Mouse (Mus musculus) neural tube, embryonic 10.5 days (tissue): ENCODE data around the gene Gm11444.

Experiments used
- DNase-seq: peaks from one replicate; pipeline ENCODE4 v3.0.0-alpha.2; 2017; ENCODE audit warnings: low spot score; ENCODE audit errors: extremely low spot score

The Gm11444 gene

GRCm38 (mm10) chr11:85818401-85818800, 31.7 kb downstream of the Gm11444 start:
- DNase-seq, result no peak

- no peak for DNase-seq
These were observed 33.7 kb downstream of the Gm11444 start for GRCm38 (mm10) chr11:85816471-85816870.

GRCm38 (mm10) chr11:85814678-85815077, 35.5 kb downstream of the Gm11444 start:
- DNase-seq, result no peak

- no peak for DNase-seq
These were observed 37.7 kb downstream of the Gm11444 start for GRCm38 (mm10) chr11:85812201-85812966.

- no peak for DNase-seq
These were observed 38.5 kb downstream of the Gm11444 start for GRCm38 (mm10) chr11:85811676-85812075.

DNA sequence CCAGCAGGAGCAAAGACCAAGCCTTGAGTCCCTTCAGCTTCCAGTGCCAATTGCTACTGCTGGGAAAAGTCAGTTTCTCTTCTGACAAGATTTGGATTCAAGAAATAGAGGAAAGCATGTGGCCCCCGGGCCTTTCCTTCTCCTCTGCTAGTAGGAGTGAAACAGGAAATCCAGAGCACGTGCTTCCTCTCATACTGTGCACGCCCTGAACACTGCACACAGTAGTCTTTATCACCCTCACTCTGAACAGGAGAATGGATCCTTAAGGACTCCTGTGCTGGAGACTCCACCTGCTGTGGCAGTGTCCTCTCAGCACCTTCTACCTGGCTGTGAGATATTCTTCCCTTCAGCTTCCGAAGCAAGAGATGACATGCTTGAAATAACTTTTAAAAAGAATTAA, 38.9 kb downstream of the Gm11444 start:
- DNase-seq, result no peak

DNA sequence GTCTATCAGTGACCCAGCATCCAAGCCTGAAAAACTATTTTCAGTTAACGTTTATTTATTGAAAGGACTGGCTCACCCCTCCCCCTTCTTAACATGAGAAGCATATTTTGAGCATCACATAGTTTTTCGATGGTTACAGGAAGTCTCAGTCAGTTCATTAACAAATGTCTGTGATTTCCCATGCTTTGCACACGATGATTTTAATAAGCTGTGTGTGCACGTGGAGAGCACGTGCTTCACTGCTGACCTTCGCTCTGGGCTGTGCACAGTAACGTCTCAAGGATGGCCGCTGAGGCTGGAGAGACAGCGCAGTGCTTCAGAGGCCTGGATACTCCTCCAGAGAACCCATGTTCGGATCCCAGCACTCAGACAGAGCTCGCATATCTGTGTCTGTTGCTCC, 42.8 kb downstream of the Gm11444 start:
- no peak for DNase-seq

DNA sequence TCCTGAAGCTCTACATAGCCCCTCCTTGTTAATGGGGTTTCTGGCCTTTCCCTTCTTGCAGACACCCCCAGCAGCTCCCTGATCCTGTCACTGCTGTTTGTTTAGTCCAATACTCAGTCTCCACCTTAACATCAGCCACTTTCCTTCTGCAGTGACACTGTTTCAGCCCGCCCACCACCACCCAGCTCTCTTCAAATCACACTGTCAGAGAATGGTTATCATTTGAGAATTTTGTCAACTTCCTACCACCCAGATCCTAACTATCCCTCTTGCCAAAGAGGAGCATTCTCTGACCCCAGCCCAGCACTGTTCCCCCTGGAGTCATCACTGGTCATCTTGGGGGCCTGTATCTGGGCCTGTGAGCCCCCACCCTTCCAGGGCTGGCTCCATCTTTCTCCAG, 44.4 kb downstream of the Gm11444 start:
- DNase-seq, result no peak

- no peak for DNase-seq
These were observed 46.1 kb downstream of the Gm11444 start for GRCm38 (mm10) chr11:85804048-85804447.

DNA sequence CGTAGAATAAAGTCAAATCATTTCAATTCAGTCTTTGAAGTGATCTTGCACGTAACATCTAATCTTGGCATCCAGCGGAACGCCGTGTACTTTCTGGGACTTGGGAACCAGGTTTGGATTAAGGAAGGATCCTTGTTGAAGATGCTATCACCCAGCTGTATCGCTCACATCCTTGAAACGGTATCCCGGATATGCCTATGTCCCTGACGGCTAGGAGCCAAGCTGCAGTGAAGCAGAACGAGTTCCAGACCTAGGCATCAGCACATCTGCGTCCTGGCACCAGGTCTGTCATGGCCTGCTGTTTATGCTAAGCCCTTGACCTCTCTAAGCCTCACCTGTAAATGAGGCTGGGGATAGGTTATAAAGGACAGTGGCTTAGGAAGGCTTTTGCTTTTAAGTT, 49.8 kb downstream of the Gm11444 start:
- no peak for DNase-seq

DNA sequence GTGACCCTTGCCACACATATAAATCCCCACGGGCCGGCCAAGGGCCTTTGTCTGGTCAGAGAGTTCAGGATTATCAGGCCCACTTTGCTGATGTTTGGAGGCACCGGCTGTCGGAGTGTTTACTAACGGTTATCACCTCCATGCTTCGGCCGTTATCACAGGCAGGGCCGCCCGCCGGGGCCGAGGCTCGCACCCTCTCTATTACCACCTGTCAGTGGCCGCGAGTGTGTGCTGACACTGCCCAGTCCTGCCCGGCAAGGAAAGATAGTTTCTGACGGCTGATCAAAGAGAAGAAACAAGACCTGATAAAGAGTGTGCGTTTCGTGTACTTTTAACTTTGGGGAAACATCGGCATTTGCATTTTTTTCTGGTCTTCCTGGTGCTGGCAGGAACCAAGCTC, 50.3 kb downstream of the Gm11444 start:
- no peak for DNase-seq

GRCm38 (mm10) chr11:85799456-85799855, 50.7 kb downstream of the Gm11444 start:
- no peak for DNase-seq
